Mouse (Mus musculus) megakaryocyte-erythroid progenitor cell, adult 5-6 weeks (primary cell): Measurements from ENCODE around the gene Ncr1. TPM values are rescaled to one million over a fixed set of nuclear protein-coding genes. Genes with fewer than 3 reads are reported as not detected.
"Not testable (repeated sequence)": the region's sequence is repeated elsewhere in the genome, so short reads cannot be mapped to it uniquely, and the experiment has no call there.

Source experiments
- ATAC-seq: replicated peaks from 2 replicates; pipeline ENCODE4 v1.8.0; 2016; ENCODE audit warnings: mild to moderate bottlenecking, inconsistent platforms; ENCODE audit not compliant: severe bottlenecking, poor library complexity, low FRiP score, low TSS enrichment
- total RNA-seq, 2 experiments: library from RNA; stranded (forward) in 1 of 2; stranded (reverse) in 1 of 2; fragments of 200-1000, 215-1000 nt in 1 of 2; fragments of >200 nt in 1 of 2; fragmentation: Nextera tagmentation in 1 of 2; gene quantifications; 2 replicates each; pipeline ENCODE4 v1.2.3; 2014 to 2017

Gene Ncr1
- total RNA-seq (2014; fragmentation: Nextera tagmentation) (6.5 TPM in 1 of 2 replicates, not detected in the other), total RNA-seq (2017) (1.6 and 30.8 TPM in 2 replicates)

GRCm38 (mm10) chr7:4337509-4337908, at the start of gene Ncr1:
Ncr1 (plus strand) TSS chr7:4337724.
- no peak for ATAC-seq

- no peak for ATAC-seq
Measured at GRCm38 (mm10) chr7:4292638-4293037, 44.9 kb upstream of the Ncr1 start.

DNA sequence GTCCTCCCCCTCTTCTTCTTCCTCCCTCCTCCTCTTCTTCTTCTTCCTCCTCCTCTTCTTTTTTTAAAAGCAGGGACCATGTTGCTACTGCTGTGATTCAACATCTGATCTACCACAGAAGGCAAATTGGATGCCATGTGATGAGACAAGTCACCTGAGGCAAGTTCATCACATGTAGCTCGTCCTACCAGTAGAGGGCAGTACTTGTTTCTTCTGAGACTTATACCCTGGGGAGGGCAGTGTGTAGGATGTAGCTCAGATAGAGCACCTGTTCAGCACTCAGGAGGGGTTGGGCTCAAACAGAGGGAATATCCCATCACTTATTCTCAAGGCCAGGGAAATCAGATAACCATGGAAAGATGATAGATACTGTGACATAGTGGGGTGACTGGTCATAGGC, 40.3 kb upstream of the Ncr1 start:
- ATAC-seq, result peak; percentile 79; the same call in 1 of the 2 replicates

DNA sequence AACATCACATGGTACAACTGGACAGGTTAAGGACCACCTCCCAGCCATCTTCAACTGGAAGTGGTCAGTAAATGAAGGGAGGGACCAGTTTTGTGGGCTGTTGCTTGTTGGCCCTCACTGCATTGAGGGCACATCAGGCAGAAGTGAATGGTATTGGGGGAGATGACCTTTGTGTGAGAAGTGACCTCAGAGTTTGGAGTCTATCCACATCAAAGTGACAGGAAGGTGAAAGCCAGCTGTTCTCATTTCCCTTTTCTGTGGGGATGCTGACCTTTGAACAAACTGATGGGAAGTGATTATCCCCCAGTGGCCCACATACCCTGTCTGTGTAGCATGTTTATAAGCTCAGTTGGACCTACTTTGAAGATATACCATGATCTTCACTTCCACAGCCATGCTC, 37.4 kb upstream of the Ncr1 start:
- no peak for ATAC-seq

- ATAC-seq, result no peak
Measured at GRCm38 (mm10) chr7:4303457-4303856, 34.1 kb upstream of the Ncr1 start.

- ATAC-seq, result not testable (repeated sequence)
Measured at GRCm38 (mm10) chr7:4313109-4313508, 24.4 kb upstream of the Ncr1 start.

- ATAC-seq, result not testable (repeated sequence)
Measured at GRCm38 (mm10) chr7:4313531-4313930, 24.0 kb upstream of the Ncr1 start.

DNA sequence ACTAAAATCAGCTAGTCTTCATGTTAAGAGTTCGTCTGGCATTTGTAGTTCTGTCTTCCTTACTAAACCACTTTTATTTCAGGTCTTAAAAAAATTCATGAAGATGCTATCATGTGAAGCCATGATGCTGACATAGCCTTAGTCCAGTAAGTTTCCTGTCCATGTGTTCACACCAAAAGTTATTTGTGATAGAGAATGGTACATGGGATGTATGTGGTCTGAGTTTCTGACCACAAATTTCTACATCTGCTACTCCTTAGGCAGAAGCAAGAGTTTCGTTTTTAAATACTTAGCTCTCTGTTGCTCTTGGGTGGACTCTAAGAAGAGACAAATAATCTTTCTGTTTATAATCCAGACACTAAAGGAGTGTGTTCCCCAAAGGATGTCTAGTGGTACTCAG, 14.2 kb upstream of the Ncr1 start:
- ATAC-seq, result no peak

DNA sequence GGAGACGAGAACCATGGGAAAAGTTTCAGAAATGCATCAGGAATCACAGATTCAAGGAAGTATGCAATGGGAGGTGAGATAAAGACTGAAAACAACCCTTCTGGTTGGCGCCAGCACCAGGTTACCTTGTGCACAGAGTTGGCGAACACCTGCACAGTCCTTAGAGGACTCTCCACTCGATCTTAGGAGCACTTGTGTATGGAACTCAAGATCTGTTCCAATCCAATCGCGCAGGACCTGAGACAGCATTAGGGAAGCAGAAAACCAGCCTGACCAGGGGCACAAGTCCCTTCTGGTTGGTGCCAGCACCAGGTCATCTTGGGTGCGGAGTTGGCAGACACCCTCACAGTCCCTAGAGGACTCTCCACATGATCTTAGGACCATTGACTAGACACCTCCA, 36.0 kb downstream of the Ncr1 start:
- ATAC-seq, result no peak

Other genes starting within 250 kb of the Ncr1 start
- not detected in 2 replicates for gene Ttyh1, start 218.3 kb upstream of the Ncr1 start, total RNA-seq (2014; fragmentation: Nextera tagmentation)
- gene Ttyh1, start 218.3 kb upstream of the Ncr1 start, total RNA-seq (2017), result not detected in 2 replicates
- 102 and 142 TPM in 2 replicates for gene Leng8, start 200.7 kb upstream of the Ncr1 start, total RNA-seq (2014; fragmentation: Nextera tagmentation)
- gene Leng8, start 200.7 kb upstream of the Ncr1 start, total RNA-seq (2017), result 21.7 and 26.6 TPM in 2 replicates
- gene Leng9, start 187.3 kb upstream of the Ncr1 start, total RNA-seq (2014; fragmentation: Nextera tagmentation), result 0.47 TPM in 1 of 2 replicates, not detected in the other
- 2.6 and 3.2 TPM in 2 replicates for gene Leng9, start 187.3 kb upstream of the Ncr1 start, total RNA-seq (2017)
- not detected in 2 replicates for gene Cdc42ep5, start 172.9 kb upstream of the Ncr1 start, total RNA-seq (2014; fragmentation: Nextera tagmentation)
- not detected in 2 replicates for gene Cdc42ep5, start 172.9 kb upstream of the Ncr1 start, total RNA-seq (2017)
- gene Lilra5, start 100.0 kb upstream of the Ncr1 start, total RNA-seq (2014; fragmentation: Nextera tagmentation), result not detected in 2 replicates
- gene Lilra5, start 100.0 kb upstream of the Ncr1 start, total RNA-seq (2017), result not detected in 2 replicates
- not detected in 2 replicates for gene Gp6, start 60.0 kb downstream of the Ncr1 start, total RNA-seq (2014; fragmentation: Nextera tagmentation)
- 0.28 and 0.57 TPM in 2 replicates for gene Gp6, start 60.0 kb downstream of the Ncr1 start, total RNA-seq (2017)
- gene Rdh13, start 107.9 kb downstream of the Ncr1 start, total RNA-seq (2014; fragmentation: Nextera tagmentation), result 8.3 and 13.6 TPM in 2 replicates
- gene Rdh13, start 107.9 kb downstream of the Ncr1 start, total RNA-seq (2017), result 14.7 and 17.3 TPM in 2 replicates
- gene Eps8l1, start 123.0 kb downstream of the Ncr1 start, total RNA-seq (2014; fragmentation: Nextera tagmentation), result 4.8 and 6.7 TPM in 2 replicates
- gene Eps8l1, start 123.0 kb downstream of the Ncr1 start, total RNA-seq (2017), result 0.89 and 5.0 TPM in 2 replicates
- gene Ppp1r12c, start 164.0 kb downstream of the Ncr1 start, total RNA-seq (2014; fragmentation: Nextera tagmentation), result 118 and 125 TPM in 2 replicates
- 85.0 and 96.2 TPM in 2 replicates for gene Ppp1r12c, start 164.0 kb downstream of the Ncr1 start, total RNA-seq (2017)
- 1.4 TPM in 1 of 2 replicates, not detected in the other for gene Tnnt1, start 178.7 kb downstream of the Ncr1 start, total RNA-seq (2014; fragmentation: Nextera tagmentation)
- gene Tnnt1, start 178.7 kb downstream of the Ncr1 start, total RNA-seq (2017), result 0.95 and 3.0 TPM in 2 replicates
- 2.1 and 10.2 TPM in 2 replicates for gene Tnni3, start 186.5 kb downstream of the Ncr1 start, total RNA-seq (2014; fragmentation: Nextera tagmentation)
- 2.4 TPM in 1 of 2 replicates, not detected in the other for gene Tnni3, start 186.5 kb downstream of the Ncr1 start, total RNA-seq (2017)
- gene Dnaaf3, start 194.7 kb downstream of the Ncr1 start, total RNA-seq (2014; fragmentation: Nextera tagmentation), result 1.6 and 2.8 TPM in 2 replicates
- 0.23 TPM in 1 of 2 replicates, not detected in the other for gene Dnaaf3, start 194.7 kb downstream of the Ncr1 start, total RNA-seq (2017)
- 0.42 TPM in 1 of 2 replicates, not detected in the other for gene Syt5, start 209.8 kb downstream of the Ncr1 start, total RNA-seq (2014; fragmentation: Nextera tagmentation)
- gene Syt5, start 209.8 kb downstream of the Ncr1 start, total RNA-seq (2017), result not detected in 2 replicates